Mouse (Mus musculus) heart, adult 2 months (tissue): ENCODE data around the gene Gabbr2. TPM values are rescaled to one million over a fixed set of nuclear protein-coding genes. Genes with fewer than 3 reads are reported as not detected.

Experiments
- DNase-seq, 2 experiments: peaks; one replicate each; pipeline ENCODE4 v3.0.0; 2021
- H3K27ac ChIP-seq: fragments of 200-600 bp; 2 replicates; pipeline ENCODE4 v1.8.1; 2022
- H3K27me3 ChIP-seq: fragments of 200-500 bp; 2 replicates; pipeline ENCODE4 v1.6.1; 2012; ENCODE audit warnings: mild to moderate bottlenecking, low read length, inconsistent platforms, mixed read lengths; ENCODE audit not compliant: control insufficient read depth, insufficient read depth
- H3K36me3 ChIP-seq: fragments of 200-500 bp; 2 replicates; pipeline ENCODE4 v1.6.1; 2012; ENCODE audit warnings: low read length, inconsistent platforms; ENCODE audit not compliant: control insufficient read depth, insufficient read depth
- H3K4me1 ChIP-seq: fragments of 200-500 bp; 2 replicates; pipeline ENCODE4 v1.6.1; 2011; ENCODE audit warnings: low read length; ENCODE audit not compliant: control insufficient read depth, insufficient read depth
- H3K4me3 ChIP-seq: fragments of 200-600 bp; 2 replicates; pipeline ENCODE4 v1.8.1; 2022
- H3K79me2 ChIP-seq: fragments of 200-500 bp; replicated peaks from 2 replicates; pipeline ENCODE4 v1.6.1; 2012; ENCODE audit warnings: mild to moderate bottlenecking, inconsistent platforms, low read length, moderate library complexity, mixed read lengths; ENCODE audit not compliant: control insufficient read depth, insufficient read depth
- H3K9ac ChIP-seq: fragments of 200-500 bp; 2 replicates; pipeline ENCODE4 v1.6.1; 2012; ENCODE audit warnings: low read depth, mild to moderate bottlenecking, control low read depth, inconsistent platforms, low read length, mixed read lengths
- CTCF ChIP-seq: fragments of 200-600 bp; IDR thresholded peaks from 2 replicates; pipeline ENCODE4 v1.8.1; 2022; ENCODE audit warnings: antibody characterized with exemption, mild to moderate bottlenecking, moderate library complexity
- EP300 ChIP-seq: fragments of 200-500 bp; IDR thresholded peaks from 2 replicates; pipeline ENCODE4 v1.6.1; 2011; ENCODE audit warnings: low read depth, low read length, control low read depth; ENCODE audit not compliant: insufficient read depth
- POLR2A ChIP-seq: fragments of 200-500 bp; IDR thresholded peaks from 2 replicates; pipeline ENCODE4 v1.6.1; 2011; ENCODE audit warnings: mild to moderate bottlenecking, low read depth, low read length, control low read depth; ENCODE audit not compliant: insufficient read depth
- WGBS: fragments of 180-500 bp; shearing (Covaris S2); methylation state at CpG from one replicate; pipeline ENCODE4 v1.1.7; 2018; 5-methylcytosine and 5-hydroxymethylcytosine counted together
- intact Hi-C: fragments of 180-260 bp; cut with DNase I; formaldehyde crosslinking; loops from one replicate; pipeline ENCODE4 v1.15.1; 2025
- polyA plus RNA-seq: library from polyadenylated mRNA; depleted of rRNA; stranded (reverse); fragments of >200 nt; gene quantifications from 2 replicates; pipeline ENCODE4 v1.2.3, GENCODE M21; 2012
- total RNA-seq, 2 experiments: library from RNA; stranded (reverse); gene quantifications; 2 replicates each; pipeline ENCODE4 v1.2.3; 2021

Gabbr2 gene
- total and polyA plus RNA-seq, 3 experiments: 0.09 to 0.18 TPM; not detected in 1

- 62% methylated on average over 7 of the region's 7 CpGs for WGBS
- Histone ChIP-seq H3K4me1 (no peaks in the 10 kb centered on the region), H3K79me2 (no peaks in the 10 kb centered on the region), H3K27me3 (peaks cover 2% of the 10 kb centered on the region; the same call in 1 of the 2 replicates), H3K27ac (no peak overlapping the region), H3K4me3 (no peak overlapping the region), H3K36me3 (no peaks in the 10 kb centered on the region), H3K9ac (no peak overlapping the region)
- DNase-seq: no peak
- intact Hi-C loops: no loop called here
- no peak for TF ChIP-seq POLR2A
These were observed 107.5 kb downstream of the Gabbr2 start for GRCm38 (mm10) chr4:46884132-46884531.

- H3K4me3 ChIP-seq: no peak overlapping the region
- no peak overlapping the region for H3K27ac ChIP-seq
- H3K4me1 ChIP-seq: no peaks in the 10 kb centered on the region
- H3K9ac ChIP-seq: no peak overlapping the region
- H3K79me2 ChIP-seq: no peaks in the 10 kb centered on the region
- TF ChIP-seq EP300: no peak
- no peak for TF ChIP-seq CTCF
- TF ChIP-seq POLR2A: no peak
- WGBS: 52% methylated on average over 9 of the region's 9 CpGs
- no peak for DNase-seq
- peaks cover 2% of the 10 kb centered on the region; the same call in 1 of the 2 replicates for H3K27me3 ChIP-seq
- intact Hi-C loops: no loop called here
- no peaks in the 10 kb centered on the region for H3K36me3 ChIP-seq
These were observed 108.1 kb downstream of the Gabbr2 start for GRCm38 (mm10) chr4:46883546-46883945.

- no peaks in the 10 kb centered on the region for H3K36me3 ChIP-seq
- no peak overlapping the region for H3K9ac ChIP-seq
- TF ChIP-seq POLR2A (no peak), EP300 (no peak), CTCF (no peak)
- H3K4me1 ChIP-seq: no peaks in the 10 kb centered on the region
- 43% methylated on average over 10 of the region's 10 CpGs for WGBS
- intact Hi-C loops: no loop called here
- H3K27me3 ChIP-seq: peaks cover 2% of the 10 kb centered on the region; the same call in 1 of the 2 replicates
- no peak for DNase-seq
- no peak overlapping the region for H3K27ac ChIP-seq
- no peak overlapping the region for H3K4me3 ChIP-seq
- H3K79me2 ChIP-seq: no peaks in the 10 kb centered on the region
These were observed 108.6 kb downstream of the Gabbr2 start for GRCm38 (mm10) chr4:46883047-46883446.

- H3K4me3 ChIP-seq: no peak overlapping the region
- H3K36me3 ChIP-seq: no peaks in the 10 kb centered on the region
- no peaks in the 10 kb centered on the region for H3K79me2 ChIP-seq
- no peak for DNase-seq
- no peak overlapping the region for H3K9ac ChIP-seq
- H3K4me1 ChIP-seq: no peaks in the 10 kb centered on the region
- no peak overlapping the region for H3K27ac ChIP-seq
- H3K27me3 ChIP-seq: no peaks in the 10 kb centered on the region
- WGBS: 44% methylated on average over 4 of the region's 4 CpGs
- intact Hi-C loops: no loop called here
- no peak for TF ChIP-seq CTCF
- TF ChIP-seq EP300: no peak
- TF ChIP-seq POLR2A: no peak
These were observed 110.4 kb downstream of the Gabbr2 start for GRCm38 (mm10) chr4:46881271-46881670.

GRCm38 (mm10) chr4:46879943-46880342 lies 111.7 kb downstream of the Gabbr2 start:
- Histone ChIP-seq H3K27ac (no peak overlapping the region), H3K4me3 (no peak overlapping the region), H3K36me3 (no peaks in the 10 kb centered on the region), H3K27me3 (no peaks in the 10 kb centered on the region), H3K4me1 (no peaks in the 10 kb centered on the region), H3K79me2 (no peaks in the 10 kb centered on the region), H3K9ac (no peak overlapping the region)
- intact Hi-C loops: no loop called here
- WGBS: 36% methylated on average over 4 of the region's 4 CpGs
- TF ChIP-seq CTCF (no peak), POLR2A (no peak), EP300 (no peak)
- no peak for DNase-seq

- H3K9ac ChIP-seq: no peak overlapping the region
- 89% methylated on average over 4 of the region's 4 CpGs for WGBS
- no peaks in the 10 kb centered on the region for H3K79me2 ChIP-seq
- DNase-seq: no peak
- no peak overlapping the region for H3K27ac ChIP-seq
- no peak overlapping the region for H3K4me3 ChIP-seq
- H3K36me3 ChIP-seq: no peaks in the 10 kb centered on the region
- no peaks in the 10 kb centered on the region; the same call in 1 of the 2 replicates for H3K27me3 ChIP-seq
- no peaks in the 10 kb centered on the region for H3K4me1 ChIP-seq
- TF ChIP-seq EP300: no peak
- intact Hi-C loops: no loop called here
These were observed 118.9 kb downstream of the Gabbr2 start for GRCm38 (mm10) chr4:46872750-46873149.

- H3K27me3 ChIP-seq: no peaks in the 10 kb centered on the region; the same call in 1 of the 2 replicates
- intact Hi-C loops: no loop called here
- WGBS: 55% methylated on average over 6 of the region's 6 CpGs
- TF ChIP-seq CTCF: no peak
- no peak for TF ChIP-seq EP300
- TF ChIP-seq POLR2A: no peak
- H3K27ac ChIP-seq: no peak overlapping the region
- H3K36me3 ChIP-seq: no peaks in the 10 kb centered on the region
- H3K79me2 ChIP-seq: no peaks in the 10 kb centered on the region
- no peak overlapping the region for H3K4me3 ChIP-seq
- H3K9ac ChIP-seq: no peak overlapping the region
- DNase-seq: no peak
- no peaks in the 10 kb centered on the region for H3K4me1 ChIP-seq
These were observed 121.5 kb downstream of the Gabbr2 start for GRCm38 (mm10) chr4:46870157-46870556.
